In the genomic region with DNA sequence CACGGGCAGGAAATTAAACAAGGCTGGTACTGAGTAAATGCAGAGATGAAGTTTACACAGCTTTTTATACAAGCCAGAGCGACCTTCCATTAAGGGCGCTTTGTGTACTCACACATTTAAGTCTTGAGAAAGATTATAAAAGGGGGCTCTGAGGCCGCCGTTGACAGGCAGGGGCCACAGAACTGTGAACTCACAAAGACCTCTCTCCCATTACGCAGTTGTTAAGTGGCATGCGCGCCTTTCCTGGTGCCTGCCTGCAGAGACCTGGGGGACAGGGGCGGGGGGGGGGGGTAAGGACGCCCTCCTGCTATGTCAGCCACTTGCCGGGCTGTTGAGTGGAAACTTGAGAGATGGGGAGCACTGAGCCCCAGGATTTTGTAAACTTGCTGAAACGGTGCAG, we compare ENCODE assay signal across 30 mouse cellular contexts. TPM values are rescaled to one million over a fixed set of nuclear protein-coding genes. Genes with fewer than 3 reads are reported as not detected.
DNase-seq lines count a peak whose midpoint lies in the region; ATAC-seq lines count a peak whose summit lies in the region.
"Had no signal": no experiment of that assay in that cellular context is flagged by ENCODE, and none has a peak within 500 bp of the region (broad histone marks: within the 10 kb centered on the region; RNA-seq: fewer than 3 reads in every experiment).

No protein-coding gene starts in this region.

- H3K9ac ChIP-seq in limb, embryonic 12.5 days (replicated peaks): no peak overlapping the region
- 0 out of 2 replicates have a peak overlapping the region, but pooled peaks have one; percentile 19 for H3K9ac ChIP-seq in lung, embryonic 16.5 days (ENCODE audit: low read length)
- no peak overlapping the region for H3K9ac ChIP-seq in stomach, embryonic 14.5 days (replicated peaks; ENCODE audit: low read depth, low read length)
- H3K9ac ChIP-seq in stomach, embryonic 16.5 days (ENCODE audit: low read length): no peak overlapping the region
- H3K9ac ChIP-seq: forebrain, postnatal 0 days; hindbrain, embryonic 12.5 days; hindbrain, embryonic 15.5 days had no signal

- peaks cover 43% of the 10 kb centered on the region for H3K4me1 ChIP-seq in limb, embryonic 12.5 days (replicated peaks)
- H3K4me1 ChIP-seq in limb, embryonic 10.5 days: peaks cover 28% of the 10 kb centered on the region
- H3K4me1 ChIP-seq in lung, embryonic 16.5 days (replicated peaks; ENCODE audit: control insufficient read depth, insufficient read depth, low read length): peaks cover 36% of the 10 kb centered on the region
- H3K4me1 ChIP-seq in stomach, embryonic 14.5 days (ENCODE audit: control insufficient read depth, insufficient read depth, low read length): peaks cover 21% of the 10 kb centered on the region; the same call in 1 of the 2 replicates
- peaks cover 20% of the 10 kb centered on the region for H3K4me1 ChIP-seq in stomach, embryonic 16.5 days (ENCODE audit: control insufficient read depth, insufficient read depth, low read length)

- DNase-seq in limb, embryonic 10.5 days (ENCODE audit: low spot score): no peak
- DNase-seq in lung, postnatal 14 days: no peak
- DNase-seq in testis, postnatal 14 days (ENCODE audit: low spot score): no peak
- DNase-seq in gastrocnemius, adult 18-20 months (ENCODE audit: low spot score): no peak
- DNase-seq: adrenal gland, adult 2 months; adrenal gland, postnatal 14 days; cerebellum, adult 11 months; cerebellum, adult 2 months; cerebellum, adult 9-11 months; cerebellum, postnatal 25 days; forebrain, postnatal 0 days; gastrocnemius, postnatal 25 days; heart, adult 2 months had no signal

- H3K27me3 ChIP-seq in limb, embryonic 12.5 days: peaks cover 63% of the 10 kb centered on the region
- peaks cover 82% of the 10 kb centered on the region for H3K27me3 ChIP-seq in limb, embryonic 10.5 days (ENCODE audit: low read depth, poor library complexity, severe bottlenecking)
- peaks cover 20% of the 10 kb centered on the region for H3K27me3 ChIP-seq in lung, embryonic 16.5 days (ENCODE audit: control insufficient read depth, insufficient read depth, low read depth, low read length)
- peaks cover 12% of the 10 kb centered on the region; the same call in 1 of the 2 replicates for H3K27me3 ChIP-seq in stomach, embryonic 14.5 days (ENCODE audit: control insufficient read depth, insufficient read depth, low read length)
- H3K27me3 ChIP-seq in stomach, embryonic 16.5 days (ENCODE audit: control insufficient read depth, insufficient read depth, low read length): peaks cover 18% of the 10 kb centered on the region

- 0 out of 2 replicates have a peak overlapping the region, but pooled peaks have one; percentile 12 for H3K27ac ChIP-seq in limb, embryonic 12.5 days
- H3K27ac ChIP-seq in limb, embryonic 10.5 days: no peak overlapping the region
- peak overlapping the region; percentile 82 for H3K27ac ChIP-seq in lung, embryonic 16.5 days (ENCODE audit: low read length)
- peak overlapping the region; percentile 52; the same call in 1 of the 2 replicates for H3K27ac ChIP-seq in stomach, embryonic 14.5 days (ENCODE audit: low read length)
- peak overlapping the region; percentile 52; the same call in 1 of the 2 replicates for H3K27ac ChIP-seq in stomach, embryonic 16.5 days (ENCODE audit: low read length)
- H3K27ac ChIP-seq: heart, adult 2 months; hindbrain, embryonic 12.5 days; hindbrain, embryonic 15.5 days had no signal

- no peaks in the 10 kb centered on the region for H3K36me3 ChIP-seq in limb, embryonic 12.5 days
- H3K36me3 ChIP-seq in limb, embryonic 10.5 days: no peaks in the 10 kb centered on the region
- H3K36me3 ChIP-seq in lung, embryonic 16.5 days (ENCODE audit: control insufficient read depth, insufficient read depth, low read length): no peaks in the 10 kb centered on the region
- no peaks in the 10 kb centered on the region for H3K36me3 ChIP-seq in stomach, embryonic 14.5 days (ENCODE audit: control insufficient read depth, insufficient read depth, low read length)
- no peaks in the 10 kb centered on the region for H3K36me3 ChIP-seq in stomach, embryonic 16.5 days (ENCODE audit: control insufficient read depth, insufficient read depth, low read length)
- H3K36me3 ChIP-seq: hindbrain, embryonic 12.5 days; hindbrain, embryonic 15.5 days had no signal

- H3K4me3 ChIP-seq in limb, embryonic 12.5 days (replicated peaks): no peak overlapping the region
- H3K4me3 ChIP-seq in limb, embryonic 10.5 days: no peak overlapping the region
- peak overlapping the region; percentile 8; the same call in 1 of the 2 replicates for H3K4me3 ChIP-seq in lung, embryonic 16.5 days (ENCODE audit: low read length)
- H3K4me3 ChIP-seq in stomach, embryonic 14.5 days (ENCODE audit: low read depth, low read length): no peak overlapping the region
- H3K4me3 ChIP-seq in stomach, embryonic 16.5 days (replicated peaks; ENCODE audit: low read length): no peak overlapping the region
- H3K4me3 ChIP-seq: heart, adult 2 months; hindbrain, embryonic 12.5 days; hindbrain, embryonic 15.5 days had no signal

- WGBS in limb, embryonic 12.5 days: 39% methylated on average over 12 of the region's 12 CpGs
- WGBS in limb, embryonic 10.5 days: 46% methylated on average over 12 of the region's 12 CpGs
- 37% methylated on average over 12 of the region's 12 CpGs for WGBS in lung, embryonic 16.5 days
- WGBS in stomach, embryonic 14.5 days: 23% methylated on average over 12 of the region's 12 CpGs
- WGBS in stomach, embryonic 16.5 days: 18% methylated on average over 12 of the region's 12 CpGs

- H3K4me2 ChIP-seq in limb, embryonic 12.5 days: no peak overlapping the region
- peak overlapping the region; percentile 30 for H3K4me2 ChIP-seq in lung, embryonic 16.5 days (ENCODE audit: low read depth, low read length)
- peak overlapping the region; percentile 13; the same call in 1 of the 2 replicates for H3K4me2 ChIP-seq in stomach, embryonic 14.5 days (replicated peaks; ENCODE audit: low read depth, low read length)
- H3K4me2 ChIP-seq in stomach, embryonic 16.5 days (ENCODE audit: low read depth, low read length): peak overlapping the region; percentile 30
- H3K4me2 ChIP-seq: heart, embryonic 11.5 days; hindbrain, embryonic 12.5 days; hindbrain, embryonic 15.5 days had no signal

- H3K9me3 ChIP-seq in limb, embryonic 12.5 days: no peaks in the 10 kb centered on the region
- no peaks in the 10 kb centered on the region for H3K9me3 ChIP-seq in limb, embryonic 10.5 days (replicated peaks)
- H3K9me3 ChIP-seq in lung, embryonic 16.5 days (ENCODE audit: control insufficient read depth, low read length): no peaks in the 10 kb centered on the region
- no peaks in the 10 kb centered on the region for H3K9me3 ChIP-seq in stomach, embryonic 14.5 days (ENCODE audit: control insufficient read depth, low read depth, low read length)
- H3K9me3 ChIP-seq in stomach, embryonic 16.5 days (replicated peaks; ENCODE audit: control insufficient read depth, low read length): no peaks in the 10 kb centered on the region
- H3K9me3 ChIP-seq: hindbrain, embryonic 12.5 days; hindbrain, embryonic 15.5 days had no signal

- ATAC-seq in limb, embryonic 12.5 days (ENCODE audit: insufficient number of reproducible peaks, insufficient read depth, low FRiP score, low TSS enrichment, low read depth): no peak
- peak; percentile 53 for ATAC-seq in lung, embryonic 16.5 days (ENCODE audit: low read depth)
- ATAC-seq in stomach, embryonic 14.5 days (ENCODE audit: insufficient number of reproducible peaks, insufficient read depth, low FRiP score, low read depth): peak; percentile 62
- ATAC-seq in stomach, embryonic 16.5 days (ENCODE audit: insufficient read depth, low FRiP score): peak; percentile 28; the same call in 1 of the 2 replicates
- ATAC-seq: CD4-positive, CD25-positive, alpha-beta regulatory T cell, adult 4 months; forebrain, embryonic 14.5 days; forebrain, postnatal 0 days had no signal

RNA-seq across cellular contexts. Expression of a gene that starts 3.6 kb away (rescaled TPM):
- polyA plus RNA-seq in limb, embryonic 12.5 days (2016; fragmentation: Nextera tagmentation; extraction: Ambion mirVana): not detected in 2 replicates
- not detected in 2 replicates for polyA plus RNA-seq in limb, embryonic 10.5 days (2016; fragmentation: Nextera tagmentation; extraction: Ambion mirVana)
- 2.2 and 2.4 TPM in 2 replicates for polyA plus RNA-seq in lung, embryonic 16.5 days (2015; fragmentation: Nextera tagmentation; extraction: Ambion mirVana)
- polyA plus RNA-seq in stomach, embryonic 14.5 days (2014; fragmentation: Nextera tagmentation; extraction: Ambion mirVana): 4.5 and 5.0 TPM in 2 replicates
- 1.9 and 2.6 TPM in 2 replicates for polyA plus RNA-seq in stomach, embryonic 16.5 days (2015; fragmentation: Nextera tagmentation; extraction: Ambion mirVana)
- total RNA-seq in gastrocnemius, adult 18-20 months (2021): not detected
- total RNA-seq: adrenal gland, adult 2 months; adrenal gland, postnatal 14 days; common myeloid progenitor, adult 5-6 weeks; gastrocnemius, adult 8-10 months; gastrocnemius, postnatal 25 days; heart, adult 2 months; heart, postnatal 25 days; hematopoietic stem cell, adult 5-6 weeks; MEL had no signal
- polyA plus RNA-seq: adrenal gland, adult 2 months; CD4-positive, CD25-positive, alpha-beta regulatory T cell, adult 4 months; forebrain, embryonic 11.5 days; heart, adult 2 months; heart, embryonic 14.5 days; heart, postnatal 0 days; hindbrain, embryonic 12.5 days had no signal

RNA-seq across cellular contexts. Expression of a gene that starts 54.4 kb away (rescaled TPM):
- 52.6 and 56.3 TPM in 2 replicates for polyA plus RNA-seq in limb, embryonic 12.5 days (2016; fragmentation: Nextera tagmentation; extraction: Ambion mirVana)
- 42.1 and 52.3 TPM in 2 replicates for polyA plus RNA-seq in limb, embryonic 10.5 days (2016; fragmentation: Nextera tagmentation; extraction: Ambion mirVana)
- polyA plus RNA-seq in lung, embryonic 16.5 days (2015; fragmentation: Nextera tagmentation; extraction: Ambion mirVana): 33.5 and 34.8 TPM in 2 replicates
- 51.1 and 52.7 TPM in 2 replicates for polyA plus RNA-seq in stomach, embryonic 14.5 days (2014; fragmentation: Nextera tagmentation; extraction: Ambion mirVana)
- polyA plus RNA-seq in stomach, embryonic 16.5 days (2015; fragmentation: Nextera tagmentation; extraction: Ambion mirVana): 26.7 and 27.8 TPM in 2 replicates
- total RNA-seq in gastrocnemius, adult 18-20 months (2021): 10 to 100 TPM; 18.2 to 24.3 TPM
